Mouse (Mus musculus) G1E (cell line): Measurements from ENCODE around the gene Phf10.
"Not testable (repeated sequence)": the region's sequence is repeated elsewhere in the genome, so short reads cannot be mapped to it uniquely, and the experiment has no call there.

Source experiments
- CTCF ChIP-seq: IDR thresholded peaks from 2 replicates; pipeline ENCODE4 v1.5.1; 2012; ENCODE audit warnings: low read depth, low read length, inconsistent platforms, mixed read lengths
- GATA2 ChIP-seq: IDR thresholded peaks from 2 replicates; pipeline ENCODE4 v1.6.1; 2012; ENCODE audit warnings: low read depth, low read length, inconsistent platforms, borderline replicate concordance
- TAL1 ChIP-seq: conservative IDR thresholded peaks from 2 replicates; pipeline ENCODE4 v1.6.1; 2012; ENCODE audit warnings: low read depth, low read length, inconsistent platforms, mixed read lengths

GRCm38 (mm10) chr17:15000047-15000446 lies 39.0 kb upstream of the Phf10 start:
- TF ChIP-seq CTCF, TAL1, GATA2: not testable (repeated sequence)
